Mouse (Mus musculus) ovary, adult 18-20 months (tissue): ENCODE results near the gene Ndufa13.

Experiments
- DNase-seq: peaks from one replicate; pipeline ENCODE4 v3.0.0; 2022; ENCODE audit warnings: low spot score, mixed read lengths

Ndufa13 gene

DNA sequence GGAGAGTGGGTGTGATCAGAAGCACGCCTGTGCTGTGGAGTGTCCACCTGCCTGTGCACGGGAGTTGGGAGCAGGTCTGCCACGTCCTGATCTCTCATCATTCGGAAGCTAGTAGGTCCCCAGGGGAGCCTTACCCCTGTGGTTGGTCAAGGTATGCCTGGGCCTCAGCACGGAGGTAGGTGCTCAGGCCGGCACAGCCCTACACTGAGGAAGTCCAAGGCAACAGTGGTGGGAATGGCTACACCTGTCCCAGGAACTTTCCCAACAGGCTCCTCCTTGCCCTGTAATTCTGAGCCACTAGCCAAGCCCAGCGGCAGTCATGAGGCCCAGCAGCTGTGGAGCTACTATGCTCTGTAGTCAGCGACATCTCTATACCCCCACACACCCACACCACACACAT lies 22.7 kb downstream of the Ndufa13 start:
- no peak for DNase-seq

DNA sequence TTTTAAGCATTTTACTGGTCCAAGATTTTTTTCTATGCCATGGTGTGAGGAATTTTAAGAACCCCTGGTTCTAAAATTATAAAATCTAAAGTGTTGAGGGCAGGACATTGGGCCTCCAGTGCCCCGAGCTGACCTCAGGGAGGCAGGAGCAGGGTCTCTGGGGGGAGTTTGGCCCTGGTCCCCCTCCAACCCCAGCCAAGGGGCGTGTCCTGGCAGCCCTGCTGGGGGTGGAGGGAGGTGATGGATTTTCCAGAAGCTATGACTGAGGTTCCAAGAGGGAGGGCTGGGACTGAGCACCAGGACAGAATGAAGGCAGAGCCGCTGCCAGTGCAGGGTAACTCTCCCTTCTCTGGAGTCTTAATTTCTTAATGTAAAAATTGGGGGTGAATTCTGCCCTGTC lies 24.4 kb downstream of the Ndufa13 start:
- no peak for DNase-seq

DNA sequence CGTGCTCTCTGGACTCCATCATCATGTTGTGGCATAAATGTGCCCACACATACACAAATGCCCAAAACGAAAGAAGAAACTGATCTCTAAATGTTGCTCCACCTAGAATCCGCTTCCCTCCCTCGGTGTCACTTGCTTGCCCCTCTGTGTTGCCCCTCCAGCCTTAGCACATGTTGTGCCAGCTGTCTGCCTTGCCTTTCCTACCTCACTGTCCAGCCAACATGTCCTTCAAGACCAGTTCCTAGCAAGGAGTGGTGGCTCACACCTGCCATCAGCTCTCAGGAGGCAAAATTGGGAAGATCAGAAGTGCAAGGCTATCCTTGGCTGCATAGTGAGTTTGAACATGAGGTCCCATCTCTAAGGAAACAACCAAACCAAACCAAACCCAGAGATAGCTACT lies 25.0 kb downstream of the Ndufa13 start:
- DNase-seq = no peak

DNA sequence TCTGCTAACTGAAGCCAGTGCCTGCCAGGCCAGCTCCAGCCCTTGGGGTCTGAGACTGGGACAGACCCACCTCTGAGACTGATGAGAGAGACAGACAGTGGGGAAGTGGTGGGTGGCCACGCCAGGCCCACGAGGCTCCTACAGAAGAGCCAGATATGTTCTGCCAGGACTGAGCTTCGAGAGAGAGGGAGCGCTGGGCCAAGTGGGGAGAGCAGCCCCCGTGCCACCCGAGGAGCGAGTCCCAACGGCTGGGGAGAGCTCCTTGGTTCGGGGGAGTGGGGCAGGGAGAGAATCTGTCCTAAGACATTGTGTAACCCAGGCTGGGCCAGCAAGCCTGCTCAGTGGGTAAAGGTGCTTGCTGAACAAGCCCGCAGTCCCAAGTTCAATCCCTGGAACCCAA lies 25.4 kb downstream of the Ndufa13 start:
- no peak for DNase-seq

DNA sequence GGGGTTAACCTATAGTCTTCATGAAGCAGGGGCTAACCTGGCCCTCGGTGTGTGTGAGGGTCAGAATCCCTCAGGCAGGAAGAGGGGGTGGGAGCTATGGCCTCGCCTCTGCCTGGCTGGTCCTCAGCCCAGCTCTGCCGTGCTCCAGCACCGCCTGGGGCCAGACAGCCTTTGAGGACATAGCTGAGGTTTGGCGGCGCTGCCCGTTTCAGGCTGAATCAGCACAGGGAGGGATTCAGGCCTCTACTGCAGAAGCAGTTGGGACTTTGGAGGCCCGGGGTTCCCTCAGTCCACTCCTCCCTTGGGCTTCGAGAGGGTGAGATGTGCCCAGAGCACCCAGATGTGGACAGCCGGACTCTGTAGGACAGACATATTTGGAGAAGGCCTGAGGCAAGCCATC lies 26.3 kb downstream of the Ndufa13 start:
- DNase-seq = no peak

DNA sequence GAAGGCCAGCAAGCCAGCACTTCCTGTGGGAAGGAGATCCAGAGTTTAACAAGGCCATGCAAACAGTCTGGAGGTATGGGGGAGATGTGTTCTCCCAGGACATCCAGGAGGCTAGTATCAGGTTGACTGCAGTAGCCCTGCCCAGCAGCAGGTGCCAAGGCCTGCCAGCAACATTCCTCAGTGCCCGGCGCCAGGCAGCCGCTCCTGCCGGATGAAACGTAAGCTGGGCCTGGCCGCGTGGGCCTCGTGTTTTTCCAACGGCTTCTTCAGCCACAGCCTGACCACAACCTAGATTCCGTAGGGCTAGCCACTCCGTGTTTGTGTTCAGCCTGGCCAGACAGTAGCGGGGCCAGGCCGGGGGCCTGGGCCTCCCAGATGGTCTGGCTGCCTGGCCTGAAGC lies 27.7 kb downstream of the Ndufa13 start:
- no peak for DNase-seq

DNA sequence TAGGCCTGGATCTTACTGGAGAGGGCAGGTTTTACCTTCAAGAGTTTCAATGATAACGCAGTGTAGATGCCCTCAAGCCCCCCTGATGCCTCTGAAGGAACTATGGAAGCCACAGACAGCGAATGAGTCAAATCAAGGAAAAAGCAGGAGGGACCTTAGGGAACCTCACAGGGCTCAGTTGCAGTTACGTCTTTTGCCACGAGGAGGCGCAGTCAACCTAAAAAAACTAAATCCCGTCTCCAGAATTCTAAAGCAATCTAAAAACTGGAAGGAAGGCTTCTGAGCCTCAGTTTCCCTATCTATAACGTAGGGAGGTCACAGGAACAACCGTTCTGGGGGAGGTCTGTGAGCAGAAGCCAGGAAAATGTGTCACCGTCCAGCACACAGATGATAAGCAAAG lies 28.2 kb downstream of the Ndufa13 start:
- DNase-seq = no peak

DNA sequence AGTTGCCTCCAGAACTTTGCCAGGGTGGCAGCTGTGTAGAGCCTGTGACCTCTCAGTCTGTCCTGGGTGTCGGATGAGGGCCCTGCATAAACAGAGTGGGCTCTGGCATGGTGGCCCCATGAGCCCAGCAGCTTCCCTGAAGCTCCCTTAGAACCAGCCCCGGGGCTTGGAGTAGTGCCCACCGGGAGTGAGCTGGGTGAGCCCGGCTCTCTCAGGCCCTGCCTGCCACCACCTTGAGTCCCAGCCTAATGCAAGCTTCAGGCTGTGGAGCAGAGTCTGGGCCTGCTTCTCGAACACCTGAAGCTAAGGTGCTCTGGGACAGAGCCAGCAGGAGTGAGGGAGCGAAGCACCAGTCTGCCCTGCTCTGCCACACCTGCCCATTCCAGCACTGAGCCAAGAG lies 31.5 kb downstream of the Ndufa13 start:
- no peak for DNase-seq

DNA sequence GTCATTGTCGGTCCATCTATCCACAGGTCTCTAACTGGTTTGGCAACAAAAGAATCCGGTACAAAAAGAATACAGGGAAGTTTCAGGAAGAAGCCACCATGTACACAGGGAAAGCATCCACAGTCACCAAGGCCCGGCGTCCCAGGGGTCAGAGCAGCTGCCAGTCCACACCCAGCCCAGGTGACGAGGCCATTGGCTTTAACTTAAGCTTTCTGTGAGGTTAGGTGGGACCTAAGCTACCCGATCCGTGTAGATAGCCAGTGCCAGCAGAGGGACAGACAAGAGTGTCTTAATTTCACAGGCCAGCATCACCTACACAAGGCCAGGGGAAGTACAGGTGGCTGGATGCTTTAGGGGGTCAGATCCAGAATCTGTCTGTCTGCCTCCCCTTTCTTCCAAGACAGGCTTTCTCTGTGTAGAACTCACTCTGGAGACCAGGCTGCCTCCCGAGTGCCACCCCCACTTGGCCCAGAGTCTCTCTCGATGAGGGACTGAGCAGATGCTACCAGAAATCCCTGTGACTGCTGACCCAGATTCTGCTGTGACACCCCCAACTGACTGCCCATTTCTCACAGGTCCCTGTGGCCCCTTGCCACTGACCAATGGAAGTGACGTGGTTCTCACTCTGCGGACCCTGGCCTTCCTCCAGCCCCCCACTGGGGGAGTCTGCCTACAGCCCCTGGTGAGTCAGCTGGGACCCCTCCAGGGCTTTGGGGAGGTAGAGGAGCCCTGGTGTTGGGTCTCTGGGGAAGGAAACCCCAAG lies 32.2 kb downstream of the Ndufa13 start:
- no peak for DNase-seq

DNA sequence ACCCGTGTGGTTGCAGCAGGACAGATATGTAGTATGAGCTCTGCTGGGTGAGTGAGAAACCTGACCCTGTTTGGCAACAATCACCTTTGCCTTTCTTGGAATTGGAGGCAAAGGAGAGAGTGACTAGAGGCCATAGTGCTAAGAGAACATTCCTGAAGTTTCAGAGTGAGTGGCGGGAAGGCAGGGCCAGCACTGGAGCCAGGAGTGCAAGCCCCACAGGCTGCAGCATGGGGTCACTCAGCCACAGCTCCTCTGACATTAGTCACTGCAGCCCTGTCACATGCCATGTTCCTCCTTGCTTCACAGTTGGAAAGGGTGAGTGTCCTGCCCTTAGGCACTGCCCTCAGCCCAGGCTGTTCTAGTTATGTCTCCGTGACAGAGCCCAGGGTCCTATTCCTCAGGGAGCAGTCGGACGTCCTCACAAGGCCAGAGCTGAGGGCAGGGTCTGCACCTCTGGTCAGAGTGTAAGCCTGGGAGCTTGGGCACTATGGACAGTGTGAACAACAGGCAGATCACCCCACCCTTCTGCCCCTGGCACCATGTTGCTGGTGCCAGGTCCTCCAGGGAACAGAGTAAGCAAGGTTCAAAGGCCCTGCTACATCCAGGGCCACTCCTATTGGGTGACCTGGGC lies 34.5 kb downstream of the Ndufa13 start:
- DNase-seq = no peak

DNA sequence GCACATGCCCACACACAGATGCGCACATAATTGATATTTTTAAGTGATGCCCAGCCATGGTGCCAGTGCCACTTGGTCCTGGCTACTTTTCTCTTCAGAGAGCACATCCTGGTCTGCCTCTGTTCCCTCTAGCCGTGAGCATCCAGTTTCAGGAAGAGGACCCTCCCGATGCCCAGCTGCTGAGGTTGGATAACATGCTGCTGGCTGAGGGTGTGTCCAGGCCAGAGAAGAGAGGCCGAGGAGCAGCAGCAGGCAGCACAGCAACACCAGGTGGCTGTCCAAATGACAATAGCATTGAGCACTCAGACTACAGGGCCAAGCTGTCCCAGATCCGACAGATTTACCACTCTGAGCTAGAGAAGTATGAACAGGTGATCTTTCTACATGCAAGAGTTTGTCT lies 38.2 kb downstream of the Ndufa13 start:
- DNase-seq = no peak

DNA sequence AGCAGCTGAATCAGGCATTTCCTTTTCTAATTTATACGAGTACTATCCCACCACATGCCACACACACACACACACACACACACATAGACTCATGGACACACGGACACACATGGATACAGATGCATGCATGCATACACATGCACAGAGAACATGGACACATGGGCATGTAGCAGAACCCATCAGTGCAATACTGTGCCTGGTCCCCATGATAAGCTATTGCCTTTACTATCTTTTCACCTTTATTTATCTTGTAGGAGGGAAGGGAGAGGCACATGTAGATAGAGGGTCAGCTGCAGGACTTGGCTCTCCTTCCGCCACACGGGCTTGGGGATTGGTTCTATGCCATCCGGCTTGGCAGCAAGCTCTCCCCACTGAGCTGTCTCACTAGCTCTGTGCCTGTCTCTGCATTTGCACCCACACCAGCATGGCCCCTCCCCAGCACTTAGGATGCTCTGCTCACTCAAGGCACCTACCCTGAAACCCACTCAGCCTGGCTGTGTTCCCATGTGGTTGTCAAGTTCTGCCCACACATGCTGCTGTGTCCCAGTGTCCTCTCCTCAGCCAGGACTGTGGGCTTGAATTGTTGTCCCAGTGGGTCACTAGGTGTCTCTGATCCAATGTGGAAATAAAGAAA lies 38.9 kb downstream of the Ndufa13 start:
- DNase-seq = no peak

DNA sequence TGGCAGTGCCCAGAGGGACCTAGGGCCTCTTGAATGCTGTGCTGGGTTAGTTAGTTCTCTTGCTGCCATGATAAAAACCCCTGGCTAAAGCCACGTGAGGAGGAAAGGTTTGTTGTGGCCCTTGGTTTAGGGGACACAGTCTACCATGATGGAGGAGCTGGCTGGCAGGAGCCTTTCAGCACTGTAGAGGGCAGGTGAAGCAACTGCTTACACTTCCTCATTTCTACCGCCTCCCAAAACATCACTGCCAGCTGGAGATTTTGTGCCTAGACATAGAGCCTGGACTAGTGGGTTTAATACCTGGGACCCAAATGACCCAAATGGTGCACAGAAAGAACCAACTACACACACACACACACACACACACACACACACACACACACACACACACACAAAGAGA lies 41.1 kb downstream of the Ndufa13 start:
- no peak for DNase-seq

DNA sequence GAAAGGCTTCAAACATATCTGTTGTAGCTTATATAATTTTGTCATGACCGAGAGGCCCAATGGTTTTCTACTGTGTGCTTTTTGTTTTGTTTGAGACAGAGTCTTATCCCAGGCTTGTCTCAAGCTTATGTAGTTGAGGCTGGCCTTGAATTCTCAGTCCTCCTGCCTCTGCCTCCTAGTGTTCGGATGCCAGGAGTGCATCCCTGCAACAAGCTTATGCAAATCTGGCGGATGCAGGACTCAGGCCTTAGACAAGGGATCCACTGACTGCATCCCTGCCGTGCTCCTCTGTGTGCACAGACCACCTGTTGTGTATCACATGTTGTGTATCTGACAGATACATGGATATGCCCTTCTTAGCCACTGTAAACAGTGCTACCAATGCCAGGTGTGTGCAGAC lies 41.6 kb downstream of the Ndufa13 start:
- no peak for DNase-seq

DNA sequence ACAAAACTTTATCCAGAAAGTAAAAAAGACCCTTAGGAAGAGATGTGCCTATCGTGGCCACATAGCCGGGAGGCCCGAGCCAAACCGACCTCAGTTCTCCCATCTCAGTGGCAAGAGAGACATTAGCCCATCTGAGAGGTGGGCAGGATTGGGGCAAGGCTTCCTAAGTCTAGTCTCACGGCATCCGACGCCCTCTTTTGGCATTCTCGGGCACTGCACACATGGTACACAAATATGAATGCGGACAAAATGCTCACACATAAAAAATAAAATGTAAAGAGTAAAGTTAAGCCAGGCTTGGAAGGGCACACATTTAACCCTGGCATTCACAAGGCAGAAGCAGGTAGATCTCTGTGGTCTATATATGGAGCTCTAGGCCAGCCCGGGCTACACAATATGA lies 48.5 kb downstream of the Ndufa13 start:
- no peak for DNase-seq

DNA sequence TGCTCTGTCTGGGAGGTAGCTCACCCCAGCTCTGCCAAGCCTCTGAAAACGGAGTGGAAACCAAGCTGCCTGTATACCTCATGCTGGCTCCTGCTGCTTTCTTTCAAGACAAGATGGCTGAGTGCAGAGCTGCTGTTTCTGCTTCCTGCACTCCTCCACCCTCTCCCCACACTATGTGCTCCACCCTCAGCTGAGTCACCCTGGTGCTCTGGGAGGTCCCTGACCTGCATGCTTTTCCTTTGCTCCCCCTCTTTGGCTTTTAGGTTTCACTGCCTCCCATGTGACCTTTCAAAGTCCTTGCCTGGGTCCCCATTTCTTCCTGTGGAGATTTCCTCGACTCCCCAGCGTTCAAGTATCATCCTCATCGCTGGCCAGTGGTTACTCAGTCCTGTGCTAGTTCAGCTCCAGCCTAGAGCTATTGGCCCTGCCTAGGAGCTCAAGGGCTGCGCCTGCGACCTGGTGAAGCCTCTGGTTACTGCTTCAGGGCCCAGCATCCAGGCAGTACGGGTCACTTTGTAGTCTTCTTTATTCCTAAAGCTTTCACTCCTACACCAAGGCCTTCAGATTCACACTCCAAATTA lies 51.3 kb downstream of the Ndufa13 start:
- DNase-seq = no peak

DNA sequence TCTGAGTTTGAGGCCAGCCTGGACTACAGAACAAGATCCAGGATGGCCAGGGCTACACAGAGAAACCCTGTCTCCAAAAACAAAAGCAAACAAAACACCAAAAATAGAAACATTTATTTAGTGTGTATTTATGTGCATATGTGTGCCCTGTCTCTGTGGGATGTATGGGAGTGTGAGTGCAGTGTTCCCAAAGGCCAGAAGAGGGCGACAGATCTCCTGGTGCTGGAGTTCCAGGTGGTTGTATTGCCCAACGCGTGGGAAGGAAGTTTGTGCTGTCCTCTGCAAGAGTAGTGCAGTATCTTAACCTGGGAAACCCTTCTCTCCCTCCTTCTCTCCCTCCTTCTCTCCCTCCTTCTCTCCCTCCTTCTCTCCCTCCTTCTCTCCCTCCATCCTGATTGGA lies 52.5 kb downstream of the Ndufa13 start:
- no peak for DNase-seq

DNA sequence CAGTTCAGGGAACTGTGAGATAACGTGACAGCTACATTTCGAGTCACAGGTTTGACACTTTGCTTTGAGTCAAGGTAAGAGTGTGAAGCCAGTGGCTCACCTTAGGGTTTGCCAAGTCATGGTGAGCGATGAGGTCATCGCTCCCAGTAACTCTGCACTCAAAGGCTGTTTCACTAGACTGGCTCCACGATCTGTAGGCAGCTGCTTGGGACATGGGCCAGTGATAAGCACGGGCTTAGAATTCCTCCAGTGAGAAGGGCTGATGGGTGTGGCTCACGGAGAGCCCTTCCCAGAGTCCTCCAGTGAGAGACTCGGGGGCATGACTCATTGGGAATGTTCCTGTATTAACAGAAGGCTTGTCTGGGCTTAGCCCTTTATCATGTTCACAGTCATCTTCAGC lies 53.4 kb downstream of the Ndufa13 start:
- peak; percentile 19 for DNase-seq

DNA sequence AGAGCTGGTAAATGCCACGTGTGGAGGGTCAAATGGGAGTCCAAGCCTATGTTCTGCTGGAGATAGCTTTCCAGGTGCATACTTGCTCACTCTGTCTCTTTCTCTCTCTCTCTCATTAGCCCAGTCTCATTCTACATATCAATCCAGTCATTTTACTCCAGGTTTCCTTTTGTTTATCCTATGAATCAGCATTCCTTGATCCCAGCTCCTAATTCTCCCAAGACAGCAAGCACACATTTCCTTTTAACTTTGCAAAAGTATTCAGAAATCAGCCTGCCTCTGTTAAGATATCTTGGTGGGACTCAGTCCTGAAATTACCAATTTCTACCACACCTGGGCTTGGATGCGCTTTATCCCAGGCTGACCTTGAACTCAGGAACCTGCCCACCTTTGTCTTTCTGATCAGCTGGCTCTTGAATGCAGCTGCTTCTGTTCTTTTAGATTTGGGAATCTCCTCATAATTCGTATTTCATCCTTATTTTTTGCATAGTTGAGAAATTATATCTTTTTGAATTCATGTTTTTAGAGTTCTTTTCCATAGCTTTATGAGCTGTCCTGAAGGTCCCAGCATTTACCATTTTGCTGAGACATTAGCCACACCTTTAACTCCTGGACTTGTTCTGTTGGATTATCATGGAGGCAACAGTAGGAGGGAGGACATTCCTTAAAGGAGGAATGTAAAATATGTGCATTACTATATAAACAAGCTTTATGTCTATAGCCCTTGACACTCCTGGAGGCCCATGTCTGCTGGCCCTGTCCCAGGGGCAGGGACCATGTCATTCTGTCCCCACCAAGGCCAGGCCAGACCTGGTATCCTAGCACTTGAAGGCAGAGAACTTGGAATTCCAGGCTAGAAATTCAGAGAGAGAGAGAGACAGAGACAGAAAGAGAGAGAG lies 54.9 kb downstream of the Ndufa13 start:
- no peak for DNase-seq
